Mouse (Mus musculus) left cerebral cortex, postnatal 14 days (tissue): Measurements from ENCODE around the gene Cd300ld. TPM values are rescaled to one million over a fixed set of nuclear protein-coding genes. Genes with fewer than 3 reads are reported as not detected.
"Not testable (repeated sequence)": the region's sequence is repeated elsewhere in the genome, so short reads cannot be mapped to it uniquely, and the experiment has no call there.

ENCODE experiments used
- DNase-seq, 2 experiments: peaks; one replicate each; pipeline ENCODE4 v3.0.0; 2021 to 2022; ENCODE audit warnings: low spot score in 2 of 2, mixed read lengths in 1 of 2
- intact Hi-C: fragments of 180-260 bp; cut with DNase I; formaldehyde crosslinking; loops from one replicate; pipeline ENCODE4 v1.15.1; 2025
- long read RNA-seq, 2 experiments: library from polyadenylated mRNA; stranded (forward); transcript quantifications; one replicate each; pipeline ENCODE4 v2.0.0; 2021
- total RNA-seq, 2 experiments: library from RNA; stranded (reverse); gene quantifications; 2 replicates each; pipeline ENCODE4 v1.2.3; 2021

Gene Cd300ld
- not detected for total RNA-seq
- long read RNA-seq, experiment 1 = 0 reads
- long read RNA-seq, experiment 2 = 0 reads

- no peak for DNase-seq
- intact Hi-C loops = no loop called here
Measured at GRCm38 (mm10) chr11:114989793-114990192, at the start of gene Cd300ld. Cd300ld (minus strand) TSS chr11:114989922.

GRCm38 (mm10) chr11:115037669-115038068, 47.9 kb upstream of the Cd300ld start, which contains the start of gene Cd300ld5:
Cd300ld5 (minus strand) TSS chr11:115037769.
- intact Hi-C loops, DNase-seq: not testable (repeated sequence)

- intact Hi-C loops = not testable (repeated sequence)
Measured at GRCm38 (mm10) chr11:115026912-115027311, 37.2 kb upstream of the Cd300ld start, which contains the start of gene Cd300ld4. Cd300ld4 (minus strand) TSS chr11:115027012.

GRCm38 (mm10) chr11:115016093-115016492, 26.4 kb upstream of the Cd300ld start, which contains the start of gene Cd300ld2:
Cd300ld2 (minus strand) TSS chr11:115016193.
- DNase-seq, intact Hi-C loops: not testable (repeated sequence)

More at GRCm38 (mm10) chr11:115026912-115027311, 37.2 kb upstream of the Cd300ld start, which contains the start of gene Cd300ld4:
- DNase-seq = not testable (repeated sequence)

GRCm38 (mm10) chr11:115004070-115004469, 14.3 kb upstream of the Cd300ld start:
- intact Hi-C loops = no loop called here
- DNase-seq = peak in 1 of 2 experiments; percentile 8

GRCm38 (mm10) chr11:115001474-115002040, 11.8 kb upstream of the Cd300ld start, which contains the start of gene Cd300c2:
Cd300c2 (minus strand) TSS chr11:115001880.
- intact Hi-C loops = no loop called here
- peak in 1 of 2 experiments; percentile 3 for DNase-seq

DNA sequence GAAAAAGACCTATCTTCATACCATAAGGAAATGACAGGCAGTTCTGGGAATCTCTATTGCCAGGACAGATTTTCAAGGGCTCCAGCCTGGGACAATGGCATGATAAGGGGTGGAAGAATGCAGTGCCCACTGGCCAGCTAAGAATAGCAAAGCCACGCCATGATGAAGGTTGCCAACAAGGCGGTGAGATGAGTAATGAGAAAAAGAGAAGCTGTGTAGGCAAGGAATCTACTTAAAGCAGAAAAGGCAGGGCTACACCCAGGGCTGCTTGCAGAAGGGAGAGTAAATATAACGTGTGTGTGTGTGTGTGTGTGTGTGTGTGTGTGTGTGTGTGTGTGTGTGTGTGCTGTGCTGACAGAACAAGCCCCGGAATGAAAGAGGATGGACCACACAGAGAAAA, 7.9 kb downstream of the Cd300ld start:
- peak in 1 of 2 experiments; percentile 40 for DNase-seq
- intact Hi-C loops = no loop called here

DNA sequence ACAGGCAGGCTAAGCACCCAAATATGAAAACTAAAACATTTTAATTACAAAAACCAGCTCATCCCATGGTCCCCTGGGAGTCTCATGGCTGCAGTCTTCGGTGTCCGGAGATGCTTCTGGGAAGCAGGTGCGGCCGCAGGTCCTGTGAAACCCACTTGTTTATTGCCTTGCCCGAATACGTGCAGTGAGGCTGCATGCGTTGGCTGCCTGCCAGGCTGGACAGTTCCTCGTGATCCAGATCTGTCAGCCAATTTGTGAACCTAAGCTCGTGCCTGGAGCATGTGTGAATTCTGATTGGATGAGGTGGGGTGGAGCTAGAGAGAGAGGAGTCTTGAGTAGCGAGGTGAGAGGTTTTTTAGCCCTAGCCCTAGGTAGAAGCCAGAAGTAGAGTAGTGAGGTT, 17.0 kb downstream of the Cd300ld start:
- intact Hi-C loops = no loop called here
- no peak for DNase-seq

DNA sequence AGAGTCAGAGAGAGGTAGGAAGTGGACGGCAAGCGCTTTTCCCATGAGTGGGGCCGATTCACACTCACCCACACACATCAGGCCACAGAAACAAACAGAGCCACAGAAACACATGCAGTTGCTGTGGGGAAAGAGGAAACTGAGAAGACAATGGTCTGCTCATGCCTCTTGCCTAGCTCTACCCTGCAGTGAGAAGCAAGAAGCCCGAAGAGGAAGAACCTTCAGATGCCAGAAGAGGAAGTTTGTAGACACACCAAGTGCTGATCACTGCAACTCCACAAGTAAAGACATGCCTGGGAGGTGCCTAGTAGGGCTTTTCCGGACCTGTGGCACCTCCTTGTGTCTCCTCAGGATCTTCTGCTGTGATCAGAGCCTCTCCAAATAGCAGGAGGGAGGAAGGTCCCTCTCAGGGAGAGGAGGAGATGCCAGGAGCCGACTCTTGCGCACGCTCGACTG, 20.9 kb downstream of the Cd300ld start, which contains the start of gene Cd300c:
Gene Cd300c, minus strand, starts transcription at position 406 of the 456 bp plus-strand sequence.
- DNase-seq = peak in 1 of 2 experiments; percentile 18
- intact Hi-C loops = no loop called here

- no peak for DNase-seq
Measured at GRCm38 (mm10) chr11:114965182-114965828, 24.4 kb downstream of the Cd300ld start.

GRCm38 (mm10) chr11:114960369-114960768, 29.4 kb downstream of the Cd300ld start:
- intact Hi-C loops = no loop called here
- DNase-seq = no peak

More at GRCm38 (mm10) chr11:114965182-114965828, 24.4 kb downstream of the Cd300ld start:
- intact Hi-C loops = no loop called here

- intact Hi-C loops = no loop called here
- DNase-seq = no peak
Measured at GRCm38 (mm10) chr11:114934144-114934543, 55.6 kb downstream of the Cd300ld start, which contains the start of gene Cd300lb. Cd300lb (minus strand) TSS chr11:114934386.

DNA sequence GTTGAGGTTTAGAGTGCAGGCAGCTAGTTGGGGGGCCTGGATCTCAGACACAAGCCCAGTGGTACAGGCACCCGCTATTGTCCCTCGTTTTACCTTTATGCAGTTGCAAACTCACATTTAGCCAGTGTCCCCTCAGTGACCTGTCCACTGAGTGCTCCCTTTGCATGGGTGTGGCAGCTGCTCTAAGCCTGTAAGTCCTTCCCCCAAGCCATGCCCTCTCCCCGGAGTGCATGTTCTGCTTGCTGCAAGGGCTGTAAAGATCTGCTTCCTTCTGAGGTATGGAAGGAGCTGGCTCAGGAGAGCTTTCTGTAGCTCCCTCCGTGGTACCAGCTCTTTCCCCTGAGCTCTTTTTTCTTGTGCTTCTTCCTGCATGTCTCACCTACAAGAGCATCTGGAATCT, 56.1 kb downstream of the Cd300ld start:
- no peak for DNase-seq
- intact Hi-C loops = no loop called here

Other genes starting within 250 kb of the Cd300ld start
- 10 to 100 TPM in 1 of 2 experiments, 1 to 10 TPM in 1; 8.8 to 11.2 TPM for gene Kif19a, start 224.5 kb downstream of the Cd300ld start, total RNA-seq
- 10 to 100 TPM; 38.4 to 38.6 TPM for gene Btbd17, start 194.0 kb downstream of the Cd300ld start, total RNA-seq
- gene Gpr142, start 191.0 kb downstream of the Cd300ld start, total RNA-seq = not detected
- gene Gprc5c, start 138.8 kb downstream of the Cd300ld start, total RNA-seq = 1 to 10 TPM; 4.0 to 4.6 TPM
- under 1 TPM; 0.51 to 0.68 TPM for gene Cd300a, start 99.9 kb downstream of the Cd300ld start, total RNA-seq
- gene Cd300lb, start 55.5 kb downstream of the Cd300ld start, total RNA-seq = not detected
- gene Cd300c, start 20.8 kb downstream of the Cd300ld start, total RNA-seq = not detected
- 1 to 10 TPM; 3.8 to 4.1 TPM for gene Cd300c2, start 12.0 kb upstream of the Cd300ld start, total RNA-seq
- not detected for gene Cd300ld2, start 26.3 kb upstream of the Cd300ld start, total RNA-seq
- gene Cd300ld4, start 37.1 kb upstream of the Cd300ld start, total RNA-seq = 1 to 10 TPM in 1 of 2 experiments, not detected in 1; 1.3 TPM
- gene Cd300ld5, start 47.8 kb upstream of the Cd300ld start, total RNA-seq = not detected
- not detected for gene Cd300ld3, start 58.5 kb upstream of the Cd300ld start, total RNA-seq
- gene Cd300e, start 72.3 kb upstream of the Cd300ld start, total RNA-seq = not detected
- under 1 TPM; 0.47 to 0.48 TPM for gene Rab37, start 101.5 kb upstream of the Cd300ld start, total RNA-seq
- gene Cd300lf, start 144.1 kb upstream of the Cd300ld start, total RNA-seq = under 1 TPM; 0.59 to 0.62 TPM
- gene Slc9a3r1, start 173.4 kb upstream of the Cd300ld start, total RNA-seq = 10 to 100 TPM; 76.2 to 83.0 TPM
- 10 to 100 TPM; 15.1 to 18.7 TPM for gene Tmem104, start 197.6 kb upstream of the Cd300ld start, total RNA-seq
- 10 to 100 TPM; 16.1 to 16.3 TPM for gene Nat9, start 197.9 kb upstream of the Cd300ld start, total RNA-seq